Mouse (Mus musculus): ENCODE results near the gene 4632433K11Rik.

DNA sequence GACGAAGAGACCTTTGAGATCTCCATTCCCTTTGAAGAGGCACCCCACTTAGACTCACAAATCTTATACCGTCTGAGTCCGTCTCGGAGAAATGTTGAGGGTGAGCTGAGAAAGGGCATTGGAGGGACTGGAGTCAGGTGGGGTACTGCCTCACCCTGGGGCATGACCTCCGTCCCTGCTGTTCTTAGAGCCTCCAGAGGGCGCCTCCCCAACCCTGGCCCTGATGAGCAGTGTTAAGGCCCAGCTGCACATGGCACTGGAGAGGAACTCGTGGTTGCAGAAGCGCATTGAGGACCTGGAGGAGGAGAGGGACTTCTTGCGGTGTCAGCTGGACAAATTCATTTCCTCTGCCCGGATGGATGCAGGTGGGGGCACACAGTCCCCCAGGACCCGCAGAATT is 23.9 kb downstream of the 4632433K11Rik start:
- TF ChIP-seq MXI1 (IDR thresholded peaks at IDR 0.05; ENCODE audit: low read depth, low read length) (no peak), ZC3H11A (IDR thresholded peaks at IDR 0.05; ENCODE audit: low read depth, low read length) (no peak), CHD2 (IDR thresholded peaks at IDR 0.05; ENCODE audit: low read length) (no peak), HCFC1 (IDR thresholded peaks at IDR 0.05; ENCODE audit: low read depth, low read length) (no peak), MAFK (IDR thresholded peaks at IDR 0.05; ENCODE audit: borderline replicate concordance, low read depth, low read length) (no peak)
